31 mouse cellular contexts compared by ENCODE assay signal in the genomic region with DNA sequence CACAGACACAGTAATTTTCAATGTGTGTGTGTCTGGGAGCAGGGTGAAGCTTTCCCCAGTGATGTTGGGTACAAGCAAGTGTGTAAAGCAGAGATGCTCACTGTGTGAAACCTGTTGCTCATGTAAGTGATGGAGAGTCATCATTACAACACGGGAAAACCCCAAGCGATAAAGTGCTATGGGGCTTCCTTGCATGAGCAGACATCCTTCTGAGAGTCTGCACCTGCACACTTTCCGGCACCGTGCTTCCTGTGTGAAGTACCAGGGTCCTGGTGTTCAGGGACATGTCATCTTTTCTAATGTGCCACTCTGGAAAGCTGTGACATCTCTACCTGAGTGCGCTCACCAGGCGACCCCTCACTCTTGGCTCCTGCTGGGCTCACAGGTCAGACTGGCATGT.
"Had no signal": no experiment of that assay in that cellular context is flagged by ENCODE, and none has a peak within 500 bp of the region (broad histone marks: within the 10 kb centered on the region; RNA-seq: fewer than 3 reads in every experiment).

No protein-coding gene starts in this region.

- ATAC-seq: liver, embryonic 12.5 days; liver, postnatal 0 days; lung, postnatal 0 days; midbrain, embryonic 15.5 days; midbrain, embryonic 16.5 days had no signal

- H3K4me2 ChIP-seq: limb, embryonic 12.5 days; limb, embryonic 13.5 days; limb, embryonic 15.5 days; liver, embryonic 11.5 days; liver, embryonic 12.5 days; liver, embryonic 13.5 days; liver, embryonic 15.5 days; lung, embryonic 14.5 days; lung, embryonic 15.5 days; midbrain, embryonic 11.5 days; midbrain, embryonic 12.5 days; midbrain, embryonic 15.5 days had no signal

- DNase-seq: left cerebral cortex, postnatal 4 days; liver; liver, embryonic 13.5 days; liver, postnatal 0 days; lung, adult 18-20 months; lung, adult 2 months; lung, embryonic 14.5 days; lung, postnatal 10 days; lung, postnatal 14 days; lung, postnatal 36 days; lung, postnatal 4 days; midbrain, embryonic 14.5 days had no signal

- H3K27ac ChIP-seq: left cerebral cortex, adult 2 months; limb, embryonic 10.5 days; limb, embryonic 12.5 days; limb, embryonic 13.5 days; limb, embryonic 15.5 days; liver, embryonic 12.5 days; liver, embryonic 13.5 days; liver, embryonic 14.5 days; liver, embryonic 15.5 days; lung, embryonic 15.5 days; macrophage; midbrain, embryonic 10.5 days; midbrain, embryonic 12.5 days; midbrain, embryonic 15.5 days had no signal

- H3K36me3 ChIP-seq: limb, embryonic 10.5 days; limb, embryonic 12.5 days; limb, embryonic 13.5 days; limb, embryonic 15.5 days; liver, embryonic 12.5 days; liver, embryonic 13.5 days; liver, embryonic 15.5 days; midbrain, embryonic 15.5 days had no signal

- H3K27me3 ChIP-seq: limb, embryonic 12.5 days; limb, embryonic 13.5 days; limb, embryonic 15.5 days; liver, embryonic 12.5 days; liver, embryonic 13.5 days; liver, embryonic 15.5 days; lung, embryonic 15.5 days; midbrain, embryonic 12.5 days; midbrain, embryonic 15.5 days had no signal

- H3K9me3 ChIP-seq: limb, embryonic 10.5 days; limb, embryonic 12.5 days; limb, embryonic 13.5 days; limb, embryonic 15.5 days; liver, embryonic 12.5 days; liver, embryonic 13.5 days; liver, embryonic 15.5 days; lung, embryonic 15.5 days; megakaryocyte, embryonic 14.5 days; midbrain, embryonic 10.5 days; midbrain, embryonic 12.5 days; midbrain, embryonic 15.5 days had no signal

- H3K4me3 ChIP-seq: left cerebral cortex, adult 2 months; limb, embryonic 10.5 days; limb, embryonic 12.5 days; limb, embryonic 13.5 days; limb, embryonic 15.5 days; liver, embryonic 12.5 days; liver, embryonic 13.5 days; liver, embryonic 15.5 days; lung, embryonic 15.5 days; megakaryocyte, embryonic 14.5 days; midbrain, embryonic 10.5 days; midbrain, embryonic 12.5 days; midbrain, embryonic 15.5 days; myocyte had no signal

- H3K4me1 ChIP-seq: liver, embryonic 13.5 days; liver, embryonic 15.5 days; lung, embryonic 15.5 days had no signal

- H3K9ac ChIP-seq: limb, embryonic 12.5 days; limb, embryonic 13.5 days; limb, embryonic 15.5 days; liver, embryonic 12.5 days; liver, embryonic 13.5 days; liver, embryonic 14.5 days; liver, embryonic 15.5 days; liver, postnatal 0 days; lung, embryonic 14.5 days; lung, embryonic 15.5 days; midbrain, embryonic 12.5 days; midbrain, embryonic 15.5 days had no signal
